Mouse (Mus musculus): ENCODE measurements around the gene Mmp8. TPM values are rescaled to one million over a fixed set of nuclear protein-coding genes. Genes with fewer than 3 reads are reported as not detected.

Mmp8 gene
- 1.1 and 1.4 TPM in 2 replicates for polyA plus RNA-seq (2012; rRNA removed)

DNA sequence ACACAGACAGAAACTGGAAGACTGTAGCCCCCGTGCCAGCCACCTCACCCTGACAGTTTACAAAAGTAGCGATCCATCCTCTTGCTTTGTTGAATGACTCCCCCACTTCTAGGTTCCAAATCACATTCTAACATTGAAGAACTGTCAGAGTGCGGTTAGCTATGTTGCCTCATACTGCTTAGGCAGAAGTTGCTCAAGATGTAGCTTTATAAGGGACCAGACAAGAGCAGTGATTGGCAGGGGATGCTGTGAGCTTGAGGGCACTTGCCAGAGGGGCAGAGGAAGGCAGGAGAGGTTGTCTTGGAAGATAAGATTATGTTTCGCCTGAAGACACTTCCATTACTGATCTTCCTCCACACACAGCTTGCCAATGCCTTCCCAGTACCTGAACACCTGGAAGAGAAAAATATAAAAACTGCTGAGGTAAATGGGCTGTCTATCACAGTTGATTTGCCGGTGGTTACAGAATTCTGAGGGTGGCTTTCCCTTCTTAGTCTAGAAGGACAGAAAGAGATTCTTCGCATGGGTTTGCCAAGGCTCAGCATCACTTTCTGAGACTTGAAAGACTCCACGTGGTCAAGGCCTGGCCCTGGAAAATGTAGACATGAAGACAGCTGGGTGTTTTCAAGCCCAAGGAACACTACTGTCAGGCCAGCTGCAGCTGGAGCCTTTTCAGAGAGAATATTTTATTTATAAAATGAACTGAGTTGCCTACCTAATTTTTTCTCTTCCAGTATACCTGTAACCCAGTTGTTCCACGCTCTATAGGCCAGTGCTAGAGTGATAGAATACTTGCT, at the start of gene Mmp8:
Mmp8 (plus strand) TSS at position 236 of the 797 bp plus-strand sequence.
- TF ChIP-seq POLR2A (IDR thresholded peaks at IDR 0.05; ENCODE audit: low read depth, low read length) (no peak), CTCF (IDR thresholded peaks at IDR 0.05; ENCODE audit: extremely low read depth, insufficient read depth, insufficient read length, insufficient replicate concordance) (no peak)
- H3K4me3 ChIP-seq (ENCODE audit: extremely low read depth, insufficient read depth, insufficient read length), result no peak within 1 kb of the TSS
- H3K4me1 ChIP-seq (ENCODE audit: control insufficient read depth, insufficient read depth, insufficient read length), result 0 out of 2 replicates have a peak, but pooled peaks cover 3% of the 10 kb centered on the region
- H3K27me3 ChIP-seq (ENCODE audit: control insufficient read depth, insufficient read depth, low read length), result no peaks in the 10 kb centered on the region
- no peak within 1 kb of the TSS for H3K27ac ChIP-seq (ENCODE audit: insufficient read depth, low read length)
- no peak for DNase-seq (ENCODE audit: low read depth in 1 of 2, low spot score in 2 of 2)
- H3K36me3 ChIP-seq (ENCODE audit: control insufficient read depth, insufficient read depth, low read length), result no peaks in the 10 kb centered on the region
- 62% methylated on average over 8 of the region's 8 CpGs for WGBS

DNA sequence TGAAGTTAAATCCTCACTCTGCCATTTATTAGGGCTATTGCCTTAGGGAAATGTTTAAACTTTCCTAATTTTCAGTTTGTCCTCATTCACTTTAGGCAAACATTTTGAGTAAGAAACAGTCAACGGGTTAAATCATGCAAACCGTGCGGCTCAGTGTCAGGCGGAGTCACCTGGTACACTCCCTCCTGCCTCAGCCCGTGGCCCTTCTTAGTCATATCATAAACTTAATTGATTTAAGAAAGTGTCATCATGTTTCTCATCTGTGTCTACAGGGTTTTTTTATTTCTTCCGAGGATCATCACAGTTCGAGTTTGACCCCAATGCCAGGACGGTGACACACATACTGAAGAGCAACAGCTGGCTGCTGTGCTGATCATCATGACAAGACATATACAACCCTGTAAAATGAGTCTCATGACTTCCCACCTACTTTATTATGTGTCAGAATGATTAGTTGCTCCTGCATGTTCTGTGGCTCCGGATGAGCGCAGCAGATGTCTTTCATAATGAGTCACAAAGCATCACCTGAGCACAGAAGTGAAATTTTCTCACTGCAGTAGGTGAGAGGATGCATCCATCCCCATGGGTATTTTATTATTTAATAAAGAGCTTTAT, 48.5 kb upstream of the Mmp8 start:
- TF ChIP-seq POLR2A (IDR thresholded peaks at IDR 0.05; ENCODE audit: low read depth, low read length), result no peak
- TF ChIP-seq CTCF (IDR thresholded peaks at IDR 0.05; ENCODE audit: extremely low read depth, insufficient read depth, insufficient read length, insufficient replicate concordance), result no peak
- 83% methylated on average over 10 of the region's 10 CpGs for WGBS
- Histone ChIP-seq H3K36me3 (ENCODE audit: control insufficient read depth, insufficient read depth, low read length) (no peaks in the 10 kb centered on the region), H3K27ac (ENCODE audit: insufficient read depth, low read length) (no peak overlapping the region), H3K4me1 (ENCODE audit: control insufficient read depth, insufficient read depth, insufficient read length) (peaks cover 5% of the 10 kb centered on the region; the same call in 1 of the 2 replicates), H3K4me3 (ENCODE audit: extremely low read depth, insufficient read depth, insufficient read length) (no peak overlapping the region), H3K27me3 (ENCODE audit: control insufficient read depth, insufficient read depth, low read length) (no peaks in the 10 kb centered on the region)
- DNase-seq (ENCODE audit: low read depth in 1 of 2, low spot score in 2 of 2), result no peak

DNA sequence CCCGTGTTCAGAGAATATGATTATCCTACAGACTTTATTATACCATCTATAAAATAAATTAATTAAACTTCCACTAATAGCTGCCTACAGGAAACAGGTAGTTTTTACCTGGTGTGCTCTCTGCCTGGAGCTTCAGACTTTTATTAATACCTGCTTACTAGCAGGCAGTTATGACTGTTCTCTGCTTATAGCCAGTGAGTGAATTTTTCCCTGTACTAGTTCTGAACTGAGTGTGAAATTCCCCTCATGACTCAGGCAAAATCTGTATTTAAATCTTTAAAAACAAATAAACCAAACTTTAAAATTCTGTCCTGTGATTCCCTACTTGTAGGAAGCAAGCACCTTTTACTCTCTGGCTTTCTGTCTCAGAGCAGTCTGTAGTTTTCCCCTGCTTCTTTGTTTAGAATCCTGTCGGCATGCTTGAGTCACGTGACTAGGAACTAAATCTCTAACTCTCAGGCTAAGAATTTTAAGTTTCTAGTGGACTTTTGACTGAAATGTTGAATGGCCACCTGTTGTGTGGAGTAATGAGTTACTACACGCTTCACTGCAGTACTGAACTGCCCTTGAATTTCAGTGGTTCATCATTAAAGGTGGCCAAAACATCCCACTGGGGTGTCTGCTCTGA, 40.2 kb upstream of the Mmp8 start:
- TF ChIP-seq CTCF (IDR thresholded peaks at IDR 0.05; ENCODE audit: extremely low read depth, insufficient read depth, insufficient read length, insufficient replicate concordance) (no peak), POLR2A (IDR thresholded peaks at IDR 0.05; ENCODE audit: low read depth, low read length) (no peak)
- Histone ChIP-seq H3K4me3 (ENCODE audit: extremely low read depth, insufficient read depth, insufficient read length) (no peak overlapping the region), H3K36me3 (ENCODE audit: control insufficient read depth, insufficient read depth, low read length) (no peaks in the 10 kb centered on the region), H3K27ac (ENCODE audit: insufficient read depth, low read length) (no peak overlapping the region), H3K4me1 (ENCODE audit: control insufficient read depth, insufficient read depth, insufficient read length) (no peaks in the 10 kb centered on the region), H3K27me3 (ENCODE audit: control insufficient read depth, insufficient read depth, low read length) (no peaks in the 10 kb centered on the region)
- 83% methylated on average over 4 of the region's 4 CpGs for WGBS
- DNase-seq (ENCODE audit: low read depth in 1 of 2, low spot score in 2 of 2), result no peak

DNA sequence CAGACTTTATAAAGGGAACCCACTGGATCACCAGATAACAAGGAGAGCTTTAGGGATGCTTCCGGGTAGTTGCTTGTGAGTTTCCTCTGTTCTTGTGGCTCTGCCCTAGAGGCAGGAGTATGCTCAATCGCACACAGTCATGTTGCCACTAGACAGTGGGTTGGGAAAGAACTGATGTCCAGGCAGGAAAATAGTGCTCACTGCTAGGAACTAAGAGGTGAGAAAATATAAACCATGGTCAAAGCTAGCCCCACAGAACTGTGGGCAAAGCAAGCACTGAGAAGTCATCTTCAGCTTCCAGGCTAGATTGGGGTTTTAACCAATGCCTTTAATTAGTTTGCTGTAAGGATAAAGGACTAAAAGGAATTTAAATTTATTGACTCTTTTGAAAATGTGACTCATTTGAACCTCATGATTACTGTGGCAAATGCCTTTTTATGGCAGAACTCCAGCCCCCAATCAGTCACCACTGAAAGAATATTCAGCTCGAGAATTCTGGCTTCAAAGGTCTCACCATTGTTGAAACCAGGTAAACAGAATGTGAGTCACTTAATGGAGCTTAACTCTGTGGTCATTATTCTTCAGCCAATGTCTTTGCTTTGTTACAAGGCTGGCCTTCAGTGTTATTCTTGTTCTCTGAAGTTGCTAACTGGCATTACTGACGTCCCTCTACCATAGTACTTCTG, 31.9 kb upstream of the Mmp8 start:
- no peaks in the 10 kb centered on the region for H3K4me1 ChIP-seq (ENCODE audit: control insufficient read depth, insufficient read depth, insufficient read length)
- no peak for DNase-seq (ENCODE audit: low read depth in 1 of 2, low spot score in 2 of 2)
- TF ChIP-seq POLR2A (IDR thresholded peaks at IDR 0.05; ENCODE audit: low read depth, low read length), result no peak
- no peak for TF ChIP-seq CTCF (IDR thresholded peaks at IDR 0.05; ENCODE audit: extremely low read depth, insufficient read depth, insufficient read length, insufficient replicate concordance)
- no peak overlapping the region for H3K4me3 ChIP-seq (ENCODE audit: extremely low read depth, insufficient read depth, insufficient read length)
- no peaks in the 10 kb centered on the region for H3K36me3 ChIP-seq (ENCODE audit: control insufficient read depth, insufficient read depth, low read length)
- H3K27me3 ChIP-seq (ENCODE audit: control insufficient read depth, insufficient read depth, low read length), result no peaks in the 10 kb centered on the region
- 83% methylated on average over 4 of the region's 4 CpGs for WGBS
- no peak overlapping the region for H3K27ac ChIP-seq (ENCODE audit: insufficient read depth, low read length)

DNA sequence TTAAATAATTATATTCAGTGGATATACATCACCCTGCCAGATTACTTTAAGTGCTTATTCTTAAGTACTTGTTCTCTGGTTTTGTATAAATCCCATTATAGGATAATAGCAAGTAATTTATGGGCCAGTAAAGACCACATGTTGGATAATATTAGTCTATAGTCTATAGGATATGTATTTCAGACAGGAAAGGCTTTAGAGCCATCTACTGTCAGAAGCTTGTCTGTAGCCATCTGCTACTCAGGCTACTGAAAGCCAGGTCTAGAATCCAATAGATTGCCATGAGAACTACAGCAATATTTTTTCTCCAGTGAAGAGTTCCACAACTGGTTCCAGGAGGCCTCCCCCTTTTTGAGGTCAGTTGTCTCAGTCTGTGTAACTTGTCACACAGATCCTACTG, 15.5 kb upstream of the Mmp8 start:
- no peak overlapping the region for H3K4me3 ChIP-seq (ENCODE audit: extremely low read depth, insufficient read depth, insufficient read length)
- TF ChIP-seq POLR2A (IDR thresholded peaks at IDR 0.05; ENCODE audit: low read depth, low read length) (no peak), CTCF (IDR thresholded peaks at IDR 0.05; ENCODE audit: extremely low read depth, insufficient read depth, insufficient read length, insufficient replicate concordance) (no peak)
- H3K4me1 ChIP-seq (ENCODE audit: control insufficient read depth, insufficient read depth, insufficient read length), result no peaks in the 10 kb centered on the region
- no peak for DNase-seq (ENCODE audit: low read depth in 1 of 2, low spot score in 2 of 2)
- no peaks in the 10 kb centered on the region for H3K27me3 ChIP-seq (ENCODE audit: control insufficient read depth, insufficient read depth, low read length)
- no peaks in the 10 kb centered on the region for H3K36me3 ChIP-seq (ENCODE audit: control insufficient read depth, insufficient read depth, low read length)
- H3K27ac ChIP-seq (ENCODE audit: insufficient read depth, low read length), result no peak overlapping the region

DNA sequence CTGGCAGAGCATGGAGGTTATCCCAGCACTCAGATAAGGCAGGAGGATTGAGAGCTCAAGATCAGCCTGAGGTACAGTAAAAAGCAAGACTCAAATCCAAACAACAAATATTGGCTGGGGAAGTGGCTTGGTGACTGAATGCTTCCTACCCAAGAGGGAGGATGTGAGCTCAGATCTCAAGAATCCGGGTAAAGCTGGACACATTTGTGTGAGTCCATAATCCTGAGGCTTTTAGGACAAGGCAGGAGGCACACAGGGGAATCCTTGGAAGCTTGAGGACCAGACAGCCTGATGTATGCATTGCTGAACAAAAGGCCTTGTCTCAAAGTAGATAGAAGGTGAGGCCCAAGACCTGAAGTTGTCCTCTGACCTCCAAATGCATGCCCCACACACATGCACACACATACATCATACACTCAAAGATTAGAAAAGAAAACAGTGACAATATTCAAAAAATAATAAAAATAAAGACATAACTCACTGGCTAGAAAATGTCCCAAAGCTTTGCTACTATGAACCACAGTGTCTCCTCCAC, 13.3 kb upstream of the Mmp8 start:
- Histone ChIP-seq H3K27ac (ENCODE audit: insufficient read depth, low read length) (no peak overlapping the region), H3K4me3 (ENCODE audit: extremely low read depth, insufficient read depth, insufficient read length) (no peak overlapping the region), H3K36me3 (ENCODE audit: control insufficient read depth, insufficient read depth, low read length) (no peaks in the 10 kb centered on the region), H3K27me3 (ENCODE audit: control insufficient read depth, insufficient read depth, low read length) (no peaks in the 10 kb centered on the region), H3K4me1 (ENCODE audit: control insufficient read depth, insufficient read depth, insufficient read length) (no peaks in the 10 kb centered on the region)
- TF ChIP-seq CTCF (IDR thresholded peaks at IDR 0.05; ENCODE audit: extremely low read depth, insufficient read depth, insufficient read length, insufficient replicate concordance) (no peak), POLR2A (IDR thresholded peaks at IDR 0.05; ENCODE audit: low read depth, low read length) (no peak)
- 80% methylated on average over 1 of the region's 1 CpGs for WGBS
- no peak for DNase-seq (ENCODE audit: low read depth in 1 of 2, low spot score in 2 of 2)
